Mouse (Mus musculus) liver, adult 2 months (tissue): ENCODE measurements at regions not wholly inside any gene's neighbourhood (a gene's known extent, or its start where the extent isn't known, plus 50 kb on each side); places are given as distances from the start of the nearest gene placed in this dataset.

Source experiments
- DNase-seq: peaks from one replicate; pipeline ENCODE4 v3.0.0-alpha.2; 2011; ENCODE audit warnings: low read depth, low spot score; ENCODE audit errors: extremely low read depth
- H3K27ac ChIP-seq: fragments of 200-500 bp; replicated peaks from 2 replicates; pipeline ENCODE4 v1.5.1; 2012; ENCODE audit warnings: low read depth, mild to moderate bottlenecking, control low read depth, inconsistent platforms, low read length; ENCODE audit not compliant: insufficient read depth
- H3K27me3 ChIP-seq: fragments of 200-500 bp; 2 replicates; pipeline ENCODE4 v1.6.1; 2012; ENCODE audit warnings: mild to moderate bottlenecking, moderate library complexity, low read length, inconsistent platforms; ENCODE audit not compliant: control insufficient read depth, insufficient read depth
- H3K36me3 ChIP-seq: fragments of 200-500 bp; 2 replicates; pipeline ENCODE4 v1.6.1; 2012; ENCODE audit warnings: low read length, inconsistent platforms; ENCODE audit not compliant: control insufficient read depth, insufficient read depth
- H3K4me1 ChIP-seq: fragments of 200-500 bp; 2 replicates; pipeline ENCODE4 v1.6.1; 2011; ENCODE audit warnings: low read length; ENCODE audit not compliant: control insufficient read depth, insufficient read depth
- H3K4me3 ChIP-seq: fragments of 200-500 bp; 2 replicates; pipeline ENCODE4 v1.5.1; 2011; ENCODE audit warnings: low read depth, mild to moderate bottlenecking, control low read depth, low read length, moderate library complexity; ENCODE audit not compliant: insufficient read depth
- H3K79me2 ChIP-seq: fragments of 200-500 bp; 2 replicates; pipeline ENCODE4 v1.6.1; 2012; ENCODE audit warnings: inconsistent platforms, mild to moderate bottlenecking, low read length, moderate library complexity; ENCODE audit not compliant: control insufficient read depth, insufficient read depth
- H3K9ac ChIP-seq: fragments of 200-500 bp; 2 replicates; pipeline ENCODE4 v1.6.1; 2012; ENCODE audit warnings: low read depth, mild to moderate bottlenecking, control low read depth, inconsistent platforms, low read length
- CTCF ChIP-seq: fragments of 200-500 bp; IDR thresholded peaks from 2 replicates; pipeline ENCODE4 v1.5.1; 2011; ENCODE audit warnings: low read depth, low read length, control low read depth
- POLR2A ChIP-seq: fragments of 200-500 bp; IDR thresholded peaks from 2 replicates; pipeline ENCODE4 v1.6.1; 2011; ENCODE audit warnings: low read length, control low read depth; ENCODE audit not compliant: insufficient read depth; ENCODE audit errors: extremely low read depth
- WGBS: fragments of 180-500 bp; shearing (Covaris S2); methylation state at CpG from one replicate; pipeline ENCODE4 v1.1.7; 2018; 5-methylcytosine and 5-hydroxymethylcytosine counted together

GRCm38 (mm10) chr3:66825761-66826160, 155.4 kb upstream of the Rsrc1 start:
- Histone ChIP-seq H3K36me3 (no peaks in the 10 kb centered on the region), H3K9ac (no peak overlapping the region), H3K27me3 (no peaks in the 10 kb centered on the region), H3K79me2 (no peaks in the 10 kb centered on the region), H3K4me3 (no peak overlapping the region), H3K4me1 (no peaks in the 10 kb centered on the region), H3K27ac (no peak overlapping the region)
- DNase-seq: no peak
- 82% methylated on average over 3 of the region's 3 CpGs for WGBS
- no peak for TF ChIP-seq CTCF
- TF ChIP-seq POLR2A: no peak
